Mouse (Mus musculus): Measurements from ENCODE around the gene Cdca8. TPM values are rescaled to one million over a fixed set of nuclear protein-coding genes. Genes with fewer than 3 reads are reported as not detected.

The Cdca8 gene
- total and polyA plus RNA-seq, 3 experiments = 108 to 202 TPM; not detected in 1

DNA sequence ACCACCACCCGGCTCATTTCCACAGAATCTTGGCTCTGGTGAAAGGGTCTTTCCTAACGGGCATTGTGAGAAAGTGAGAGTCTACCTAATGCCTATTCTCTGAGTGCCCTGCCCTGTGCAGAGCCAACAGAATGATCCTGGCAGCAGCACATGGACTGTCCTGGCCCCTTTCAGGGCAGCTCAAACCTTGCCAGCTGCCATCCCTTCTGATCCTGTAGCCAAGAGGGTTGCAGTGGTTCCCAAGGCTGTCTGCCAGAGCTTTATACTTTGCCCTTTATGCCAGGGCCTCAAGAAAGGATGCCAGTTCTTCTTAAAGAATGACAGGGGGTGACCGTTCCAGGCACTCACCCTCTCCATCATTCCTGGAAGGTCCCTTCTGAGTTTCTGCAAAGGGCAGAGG is 10.4 kb upstream of the Cdca8 start:
- no peaks in the 10 kb centered on the region for H3K36me3 ChIP-seq (ENCODE audit: control insufficient read depth in 1 of 2, insufficient read depth in 2 of 2, low read length in 2 of 2)
- H3K27ac ChIP-seq (ENCODE audit: control insufficient read depth, low read depth, low read length) = no peak overlapping the region
- H3K4me1 ChIP-seq (ENCODE audit: control insufficient read depth in 1 of 2, insufficient read depth in 2 of 2, low read length in 2 of 2) = no peaks in the 10 kb centered on the region
- no peaks in the 10 kb centered on the region for H3K27me3 ChIP-seq (ENCODE audit: control insufficient read depth in 1 of 2, insufficient read depth in 2 of 2, low read length in 2 of 2)
- no peak overlapping the region for H3K4me3 ChIP-seq (ENCODE audit: control insufficient read depth in 1 of 2, insufficient read depth in 1 of 2, low read depth in 2 of 2, low read length in 2 of 2)
- H3K79me2 ChIP-seq (ENCODE audit: control insufficient read depth, insufficient read depth, low read length, poor library complexity) = no peaks in the 10 kb centered on the region
- H3K9ac ChIP-seq (ENCODE audit: control insufficient read depth, low read depth, low read length, poor library complexity, severe bottlenecking) = no peak overlapping the region
- no peaks in the 10 kb centered on the region for H3K9me3 ChIP-seq (replicated peaks; ENCODE audit: insufficient read depth, low read length)
- no peak for TF ChIP-seq POLR2A (IDR thresholded peaks at IDR 0.05; ENCODE audit: control insufficient read depth in 1 of 2, insufficient read depth in 1 of 2, low read depth in 1 of 2, low read length in 2 of 2, poor library complexity in 1 of 2)
- no peak for DNase-seq (ENCODE audit: low read depth, low spot score)

DNA sequence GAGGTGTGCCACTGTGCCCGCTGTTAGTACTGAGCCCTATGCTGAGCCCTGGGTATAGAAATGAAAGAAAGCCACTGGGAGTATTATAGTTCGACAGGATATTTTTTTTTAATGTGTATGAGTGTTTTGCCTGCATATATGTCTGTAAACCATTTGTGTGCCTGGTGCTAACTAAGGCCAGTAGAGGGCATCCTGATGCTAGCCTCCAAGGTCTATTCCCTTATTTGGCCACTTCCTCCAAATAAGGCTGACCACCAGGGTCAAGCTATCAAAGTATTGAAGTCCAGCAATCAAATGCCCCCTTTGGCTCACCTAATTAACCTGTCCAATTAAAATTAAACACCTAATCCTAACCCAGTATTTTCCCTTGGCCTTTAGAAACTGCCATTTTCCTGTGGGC is 5.8 kb upstream of the Cdca8 start:
- Histone ChIP-seq H3K27ac (ENCODE audit: control insufficient read depth, low read depth, low read length) (no peak overlapping the region), H3K4me1 (ENCODE audit: control insufficient read depth in 1 of 2, insufficient read depth in 2 of 2, low read length in 2 of 2) (no peaks in the 10 kb centered on the region), H3K4me3 (ENCODE audit: control insufficient read depth in 1 of 2, insufficient read depth in 1 of 2, low read depth in 2 of 2, low read length in 2 of 2) (no peak overlapping the region), H3K36me3 (ENCODE audit: control insufficient read depth in 1 of 2, insufficient read depth in 2 of 2, low read length in 2 of 2) (no peaks in the 10 kb centered on the region), H3K9me3 (replicated peaks; ENCODE audit: insufficient read depth, low read length) (no peaks in the 10 kb centered on the region), H3K79me2 (ENCODE audit: control insufficient read depth, insufficient read depth, low read length, poor library complexity) (no peaks in the 10 kb centered on the region), H3K27me3 (ENCODE audit: control insufficient read depth in 1 of 2, insufficient read depth in 2 of 2, low read length in 2 of 2) (no peaks in the 10 kb centered on the region), H3K9ac (ENCODE audit: control insufficient read depth, low read depth, low read length, poor library complexity, severe bottlenecking) (no peak overlapping the region)
- TF ChIP-seq SMC3 (IDR thresholded peaks at IDR 0.05; ENCODE audit: low read depth, low read length) (peak; percentile 29; the same call in 1 of the 2 replicates), ZMIZ1 (IDR thresholded peaks at IDR 0.05; ENCODE audit: low read depth, low read length) (no peak), MYC (IDR thresholded peaks at IDR 0.05; ENCODE audit: low read depth, low read length) (no peak), MAZ (IDR thresholded peaks at IDR 0.05; ENCODE audit: low read depth, low read length) (no peak), CTCF (IDR thresholded peaks at IDR 0.05 in 2 of 3, conservative IDR thresholded peaks at IDR 0.05 in 1 of 3; ENCODE audit: control insufficient read depth in 1 of 3, insufficient read depth in 1 of 3, low read depth in 2 of 3, low read length in 3 of 3, poor library complexity in 1 of 3, severe bottlenecking in 1 of 3) (peak; percentile 23 to 44 (median 31)), MXI1 (IDR thresholded peaks at IDR 0.05; ENCODE audit: low read depth, low read length) (no peak), RAD21 (IDR thresholded peaks at IDR 0.05; ENCODE audit: low read depth, low read length) (peak; percentile 15; the same call in 1 of the 2 replicates)
- no peak for DNase-seq (ENCODE audit: low read depth, low spot score)

DNA sequence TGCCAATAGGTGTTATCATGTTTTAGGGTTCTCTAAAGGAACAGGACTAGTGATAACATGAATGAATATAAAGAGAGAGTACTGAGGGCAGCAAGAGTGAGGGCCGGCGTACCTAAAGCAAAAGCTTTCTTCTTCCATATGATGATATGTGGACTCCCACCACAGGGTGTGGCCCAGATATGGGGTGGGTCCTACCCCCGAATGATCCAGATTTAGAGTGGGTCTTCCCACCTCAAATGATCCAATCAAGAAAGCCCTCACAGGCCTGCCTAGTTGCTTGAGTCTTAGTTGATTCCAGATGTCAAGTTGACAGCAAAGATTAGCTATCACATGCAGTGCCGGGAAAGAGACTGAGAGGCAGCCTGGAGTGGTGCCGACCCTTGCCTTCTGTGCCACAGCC is 4.7 kb upstream of the Cdca8 start:
- Histone ChIP-seq H3K27ac (ENCODE audit: control insufficient read depth, low read depth, low read length) (no peak overlapping the region), H3K9ac (ENCODE audit: control insufficient read depth, low read depth, low read length, poor library complexity, severe bottlenecking) (no peak overlapping the region), H3K4me3 (ENCODE audit: control insufficient read depth in 1 of 2, insufficient read depth in 1 of 2, low read depth in 2 of 2, low read length in 2 of 2) (no peak overlapping the region), H3K27me3 (ENCODE audit: control insufficient read depth in 1 of 2, insufficient read depth in 2 of 2, low read length in 2 of 2) (no peaks in the 10 kb centered on the region), H3K36me3 (ENCODE audit: control insufficient read depth in 1 of 2, insufficient read depth in 2 of 2, low read length in 2 of 2) (no peaks in the 10 kb centered on the region), H3K9me3 (replicated peaks; ENCODE audit: insufficient read depth, low read length) (no peaks in the 10 kb centered on the region), H3K4me1 (ENCODE audit: control insufficient read depth in 1 of 2, insufficient read depth in 2 of 2, low read length in 2 of 2) (no peaks in the 10 kb centered on the region), H3K79me2 (ENCODE audit: control insufficient read depth, insufficient read depth, low read length, poor library complexity) (no peaks in the 10 kb centered on the region)
- no peak for DNase-seq (ENCODE audit: low read depth, low spot score)
- TF ChIP-seq NELFE (IDR thresholded peaks at IDR 0.05; ENCODE audit: low read depth, low read length) = no peak
- TF ChIP-seq ETS1 (IDR thresholded peaks at IDR 0.05; ENCODE audit: low read depth, low read length) = no peak
- no peak for TF ChIP-seq POLR2AphosphoS2 (IDR thresholded peaks at IDR 0.05; ENCODE audit: low read length)
- no peak for TF ChIP-seq TAL1 (IDR thresholded peaks at IDR 0.05; ENCODE audit: low read length)
